Mouse (Mus musculus) stomach, embryonic 16.5 days (tissue): ENCODE data around the gene Med27. TPM values are rescaled to one million over a fixed set of nuclear protein-coding genes. Genes with fewer than 3 reads are reported as not detected.

Source experiments
- ATAC-seq: fragments of 200-750 bp; cut with Nextera tagmentation; 2 replicates; pipeline ENCODE4 v1.8.0; 2017; ENCODE audit warnings: moderate number of reproducible peaks, moderate TSS enrichment; ENCODE audit not compliant: insufficient read depth, low FRiP score
- H3K27ac ChIP-seq: fragments of 300-500 bp; sonication (generic); 2 replicates; pipeline ENCODE4 v1.5.1; 2014; ENCODE audit warnings: low read length
- H3K27me3 ChIP-seq: fragments of 300-500 bp; sonication (generic); 2 replicates; pipeline ENCODE4 v1.6.1; 2014; ENCODE audit warnings: low read length, control low read depth, mixed read lengths; ENCODE audit not compliant: control insufficient read depth, insufficient read depth
- H3K36me3 ChIP-seq: fragments of 300-500 bp; sonication (generic); 2 replicates; pipeline ENCODE4 v1.6.1; 2014; ENCODE audit warnings: low read length; ENCODE audit not compliant: control insufficient read depth, insufficient read depth
- H3K4me1 ChIP-seq: fragments of 300-500 bp; sonication (generic); 2 replicates; pipeline ENCODE4 v1.6.1; 2014; ENCODE audit warnings: low read length, control low read depth, mixed read lengths; ENCODE audit not compliant: control insufficient read depth, insufficient read depth
- H3K4me2 ChIP-seq: fragments of 300-500 bp; sonication (generic); 2 replicates; pipeline ENCODE4 v1.6.1; 2014; ENCODE audit warnings: low read depth, low read length, mixed read lengths
- H3K4me3 ChIP-seq: fragments of 300-500 bp; sonication (generic); replicated peaks from 2 replicates; pipeline ENCODE4 v1.5.1; 2014; ENCODE audit warnings: mild to moderate bottlenecking, low read length
- H3K9ac ChIP-seq: fragments of 300-500 bp; sonication (generic); 2 replicates; pipeline ENCODE4 v1.6.1; 2014; ENCODE audit warnings: low read length
- H3K9me3 ChIP-seq: fragments of 300-500 bp; sonication (generic); replicated peaks from 2 replicates; pipeline ENCODE4 v1.6.1; 2016; ENCODE audit warnings: low read length, control low read depth; ENCODE audit not compliant: control insufficient read depth
- WGBS: fragments of 180-500 bp; shearing (Covaris S2); extraction: QIAGEN DNeasy Blood & Tissue Kit; methylation state at CpG from one replicate; pipeline ENCODE4 v1.1.7; 2014; 5-methylcytosine and 5-hydroxymethylcytosine counted together
- polyA plus RNA-seq: library from polyadenylated mRNA; unstranded; fragments of >200 nt; fragmentation: Nextera tagmentation; extraction: Ambion mirVana; gene quantifications from 2 replicates; pipeline ENCODE4 v1.2.1, GENCODE M21; 2015

Med27 gene
- 35.8 and 37.0 TPM in 2 replicates for polyA plus RNA-seq

GRCm38 (mm10) chr2:29346629-29347271 lies at the start of gene Med27:
TSS of gene Med27 (plus strand) at chr2:29346819.
- Histone ChIP-seq H3K4me1 (peaks cover 7% of the 10 kb centered on the region; the same call in 1 of the 2 replicates), H3K9ac (peak within 1 kb of the TSS; percentile 80), H3K4me3 (peak within 1 kb of the TSS; percentile 88), H3K4me2 (peak within 1 kb of the TSS; percentile 88), H3K27me3 (no peaks in the 10 kb centered on the region), H3K9me3 (no peaks in the 10 kb centered on the region), H3K36me3 (no peaks in the 10 kb centered on the region), H3K27ac (peak within 1 kb of the TSS; percentile 7; the same call in 1 of the 2 replicates)
- peak; percentile 97 for ATAC-seq
- WGBS: under 1% methylated on average over 41 of the region's 41 CpGs

GRCm38 (mm10) chr2:29309966-29310365 lies 36.7 kb upstream of the Med27 start:
- H3K4me2 ChIP-seq: no peak overlapping the region
- 44% methylated on average over 7 of the region's 7 CpGs for WGBS

GRCm38 (mm10) chr2:29312058-29312457 lies 34.6 kb upstream of the Med27 start:
- Histone ChIP-seq H3K27ac (no peak overlapping the region), H3K4me1 (no peaks in the 10 kb centered on the region), H3K36me3 (no peaks in the 10 kb centered on the region), H3K27me3 (no peaks in the 10 kb centered on the region), H3K9me3 (no peaks in the 10 kb centered on the region), H3K4me3 (no peak overlapping the region), H3K4me2 (no peak overlapping the region), H3K9ac (no peak overlapping the region)
- 77% methylated on average over 5 of the region's 5 CpGs for WGBS
- ATAC-seq: no peak

More at GRCm38 (mm10) chr2:29309966-29310365, 36.7 kb upstream of the Med27 start:
- Histone ChIP-seq H3K4me1 (no peaks in the 10 kb centered on the region), H3K27me3 (no peaks in the 10 kb centered on the region), H3K9ac (no peak overlapping the region), H3K9me3 (no peaks in the 10 kb centered on the region), H3K36me3 (no peaks in the 10 kb centered on the region), H3K27ac (no peak overlapping the region), H3K4me3 (no peak overlapping the region)
- ATAC-seq: no peak

GRCm38 (mm10) chr2:29317906-29318470 lies 28.6 kb upstream of the Med27 start:
- Histone ChIP-seq H3K9me3 (no peaks in the 10 kb centered on the region), H3K4me3 (no peak overlapping the region), H3K36me3 (no peaks in the 10 kb centered on the region), H3K9ac (no peak overlapping the region), H3K4me1 (no peaks in the 10 kb centered on the region), H3K4me2 (no peak overlapping the region), H3K27me3 (no peaks in the 10 kb centered on the region), H3K27ac (no peak overlapping the region)
- no peak for ATAC-seq
- WGBS: 66% methylated on average over 4 of the region's 4 CpGs

- 85% methylated on average over 3 of the region's 3 CpGs for WGBS
- ATAC-seq: no peak
Observed at GRCm38 (mm10) chr2:29318596-29318995, 28.0 kb upstream of the Med27 start.

GRCm38 (mm10) chr2:29320229-29320751 lies 26.3 kb upstream of the Med27 start:
- 56% methylated on average over 11 of the region's 11 CpGs for WGBS
- Histone ChIP-seq H3K4me3 (no peak overlapping the region), H3K9me3 (no peaks in the 10 kb centered on the region), H3K36me3 (no peaks in the 10 kb centered on the region), H3K27ac (no peak overlapping the region), H3K27me3 (no peaks in the 10 kb centered on the region), H3K4me1 (no peaks in the 10 kb centered on the region), H3K4me2 (no peak overlapping the region), H3K9ac (no peak overlapping the region)
- ATAC-seq: no peak

More at GRCm38 (mm10) chr2:29318596-29318995, 28.0 kb upstream of the Med27 start:
- Histone ChIP-seq H3K9me3 (no peaks in the 10 kb centered on the region), H3K27me3 (no peaks in the 10 kb centered on the region), H3K9ac (no peak overlapping the region), H3K4me2 (no peak overlapping the region), H3K4me1 (no peaks in the 10 kb centered on the region), H3K27ac (no peak overlapping the region), H3K36me3 (no peaks in the 10 kb centered on the region), H3K4me3 (no peak overlapping the region)

GRCm38 (mm10) chr2:29320780-29321179 lies 25.8 kb upstream of the Med27 start:
- no peak overlapping the region for H3K27ac ChIP-seq
- WGBS: 71% methylated on average over 6 of the region's 6 CpGs

GRCm38 (mm10) chr2:29324456-29324855 lies 22.2 kb upstream of the Med27 start:
- no peak for ATAC-seq
- WGBS: 70% methylated on average over 2 of the region's 2 CpGs
- Histone ChIP-seq H3K36me3 (no peaks in the 10 kb centered on the region), H3K27ac (no peak overlapping the region), H3K4me3 (no peak overlapping the region), H3K27me3 (no peaks in the 10 kb centered on the region), H3K4me1 (no peaks in the 10 kb centered on the region), H3K9me3 (no peaks in the 10 kb centered on the region), H3K9ac (no peak overlapping the region), H3K4me2 (no peak overlapping the region)

More at GRCm38 (mm10) chr2:29320780-29321179, 25.8 kb upstream of the Med27 start:
- Histone ChIP-seq H3K9ac (no peak overlapping the region), H3K36me3 (no peaks in the 10 kb centered on the region), H3K4me1 (no peaks in the 10 kb centered on the region), H3K4me3 (no peak overlapping the region), H3K4me2 (no peak overlapping the region), H3K9me3 (no peaks in the 10 kb centered on the region), H3K27me3 (no peaks in the 10 kb centered on the region)
- ATAC-seq: no peak

GRCm38 (mm10) chr2:29330471-29330870 lies 16.1 kb upstream of the Med27 start:
- WGBS: 86% methylated on average over 1 of the region's 1 CpGs
- H3K27me3 ChIP-seq: no peaks in the 10 kb centered on the region
- H3K27ac ChIP-seq: no peak overlapping the region
- H3K4me1 ChIP-seq: no peaks in the 10 kb centered on the region
- no peak for ATAC-seq
- no peak overlapping the region for H3K9ac ChIP-seq
- no peak overlapping the region for H3K4me2 ChIP-seq
- H3K36me3 ChIP-seq: no peaks in the 10 kb centered on the region
- no peaks in the 10 kb centered on the region for H3K9me3 ChIP-seq
- no peak overlapping the region for H3K4me3 ChIP-seq
